Mouse (Mus musculus): ENCODE measurements at regions not wholly inside any gene's neighbourhood (a gene's known extent, or its start where the extent isn't known, plus 50 kb on each side); places are given as distances from the start of the nearest gene placed in this dataset.

DNA sequence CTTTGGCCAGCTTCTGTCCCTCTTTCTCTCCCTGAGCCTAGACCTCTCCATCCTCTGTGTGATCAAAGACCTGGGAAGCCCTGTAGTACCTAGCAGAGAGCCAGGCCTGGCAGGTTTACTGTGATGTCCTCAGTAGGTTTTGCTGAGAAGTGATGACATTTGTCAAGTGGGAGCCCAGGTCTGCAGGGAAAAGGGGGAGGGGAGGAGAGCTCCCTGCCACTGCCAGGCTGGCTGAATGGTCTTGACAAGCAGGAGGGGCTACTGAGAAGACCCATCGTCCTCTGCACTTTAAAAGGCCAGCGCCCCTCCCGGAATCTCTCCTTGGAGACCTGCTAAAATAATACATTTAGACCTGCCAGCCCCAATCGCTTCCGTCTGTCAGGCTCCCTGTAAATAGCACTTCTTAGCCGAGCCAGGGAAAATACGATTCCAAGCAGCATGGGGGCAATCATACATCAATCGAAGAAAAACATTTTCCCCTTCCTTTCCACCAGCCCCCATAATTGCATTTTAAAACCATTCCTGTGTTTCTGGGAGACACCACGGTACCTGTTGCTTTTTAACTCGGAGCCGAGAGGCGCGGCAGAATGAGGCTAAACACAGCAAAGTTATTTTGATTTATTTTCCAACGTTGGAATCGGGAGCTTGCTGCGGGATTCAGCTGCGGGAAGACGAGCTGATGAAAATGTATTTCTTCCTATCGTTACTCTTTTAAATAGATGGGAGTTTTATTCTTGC, 144.5 kb upstream of the Tle3 start:
- no peak overlapping the region for H3K4me2 ChIP-seq (replicated peaks; ENCODE audit: low read depth)
- H3K27me3 ChIP-seq (replicated peaks; ENCODE audit: control insufficient read depth, insufficient read depth, low read length), result no peaks in the 10 kb centered on the region
- 0 out of 2 replicates have a peak, but pooled peaks cover 3% of the 10 kb centered on the region for H3K9me3 ChIP-seq (ENCODE audit: control insufficient read depth)
- H3K4me1 ChIP-seq (replicated peaks; ENCODE audit: control insufficient read depth, insufficient read depth, low read length), result no peaks in the 10 kb centered on the region
- no peak overlapping the region for H3K4me3 ChIP-seq (ENCODE audit: low read depth, low read length)
- H3K36me3 ChIP-seq (ENCODE audit: control insufficient read depth, insufficient read depth), result no peaks in the 10 kb centered on the region
- no peak for TF ChIP-seq CTCF (IDR thresholded peaks at IDR 0.05; ENCODE audit: low read depth)
- no peak overlapping the region for H3K27ac ChIP-seq (ENCODE audit: low read depth, low read length)
- ATAC-seq, result no peak
- H3K9ac ChIP-seq (ENCODE audit: low read depth, low read length), result no peak overlapping the region
- 55% methylated on average over 19 of the region's 19 CpGs for WGBS

DNA sequence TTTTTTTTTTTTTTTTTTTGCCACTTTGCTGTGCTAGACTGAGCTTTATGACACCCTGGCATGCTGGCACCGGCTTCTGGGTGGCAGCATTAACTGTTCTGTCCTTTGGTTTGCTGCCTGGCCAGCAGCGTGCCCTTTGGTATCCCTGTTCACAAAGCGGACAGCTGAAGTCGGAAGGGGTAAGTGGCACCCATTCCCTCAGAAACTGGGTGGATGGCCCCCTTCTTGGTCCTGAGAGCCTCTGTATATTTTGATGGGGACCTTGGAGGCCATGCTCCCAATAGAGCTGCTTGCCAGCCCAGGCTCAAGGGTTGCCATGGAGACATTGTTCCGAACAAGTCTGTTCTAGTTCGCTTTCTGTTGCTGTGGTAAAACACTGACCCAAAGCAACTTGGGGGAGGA, 143.9 kb upstream of the Tle3 start:
- no peak overlapping the region for H3K27ac ChIP-seq (ENCODE audit: low read depth, low read length)
- WGBS, result 88% methylated on average over 6 of the region's 6 CpGs
- H3K27me3 ChIP-seq (replicated peaks; ENCODE audit: control insufficient read depth, insufficient read depth, low read length), result no peaks in the 10 kb centered on the region
- H3K4me1 ChIP-seq (replicated peaks; ENCODE audit: control insufficient read depth, insufficient read depth, low read length), result no peaks in the 10 kb centered on the region
- H3K36me3 ChIP-seq (ENCODE audit: control insufficient read depth, insufficient read depth), result no peaks in the 10 kb centered on the region
- no peaks in the 10 kb centered on the region for H3K9me3 ChIP-seq (ENCODE audit: control insufficient read depth)
- no peak for TF ChIP-seq CTCF (IDR thresholded peaks at IDR 0.05; ENCODE audit: low read depth)
- ATAC-seq, result no peak
- H3K4me3 ChIP-seq (ENCODE audit: low read depth, low read length), result no peak overlapping the region
- no peak overlapping the region for H3K4me2 ChIP-seq (replicated peaks; ENCODE audit: low read depth)
- H3K9ac ChIP-seq (ENCODE audit: low read depth, low read length), result no peak overlapping the region

- Histone ChIP-seq H3K4me3 (ENCODE audit: low read depth, low read length) (no peak overlapping the region), H3K36me3 (ENCODE audit: control insufficient read depth, insufficient read depth) (no peaks in the 10 kb centered on the region), H3K27me3 (replicated peaks; ENCODE audit: control insufficient read depth, insufficient read depth, low read length) (no peaks in the 10 kb centered on the region), H3K9ac (ENCODE audit: low read depth, low read length) (no peak overlapping the region), H3K9me3 (ENCODE audit: control insufficient read depth) (no peaks in the 10 kb centered on the region), H3K4me2 (replicated peaks; ENCODE audit: low read depth) (no peak overlapping the region), H3K27ac (ENCODE audit: low read depth, low read length) (no peak overlapping the region), H3K4me1 (replicated peaks; ENCODE audit: control insufficient read depth, insufficient read depth, low read length) (no peaks in the 10 kb centered on the region)
- WGBS, result 79% methylated on average over 4 of the region's 4 CpGs
- no peak for ATAC-seq
- no peak for TF ChIP-seq CTCF (IDR thresholded peaks at IDR 0.05; ENCODE audit: low read depth)
Measured at GRCm38 (mm10) chr9:61230306-61230705, 141.9 kb upstream of the Tle3 start.

DNA sequence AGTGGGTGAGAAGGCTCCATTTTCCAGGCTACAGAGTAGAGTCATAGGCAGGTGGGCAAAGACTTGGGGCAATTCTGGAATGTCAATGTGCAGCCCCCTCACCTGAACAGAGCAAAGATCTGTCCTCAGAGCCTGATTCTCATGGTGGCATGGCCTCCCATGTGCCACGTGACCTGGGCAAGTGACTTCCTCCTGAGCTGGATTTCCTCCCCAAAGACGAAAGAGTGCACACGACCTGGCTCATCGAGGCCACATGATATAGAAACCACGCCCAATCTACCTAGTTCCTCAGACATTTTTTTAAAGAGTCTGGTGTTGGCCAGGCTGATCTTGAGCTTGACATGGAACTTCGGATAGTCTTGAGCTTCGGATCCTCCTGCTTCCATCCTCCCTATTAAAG, 139.5 kb upstream of the Tle3 start:
- WGBS, result 74% methylated on average over 7 of the region's 7 CpGs

GRCm38 (mm10) chr9:61233251-61233650, 138.9 kb upstream of the Tle3 start:
- H3K4me2 ChIP-seq (replicated peaks; ENCODE audit: low read depth), result no peak overlapping the region
- WGBS, result 80% methylated on average over 2 of the region's 2 CpGs
- no peaks in the 10 kb centered on the region for H3K4me1 ChIP-seq (replicated peaks; ENCODE audit: control insufficient read depth, insufficient read depth, low read length)
- H3K9ac ChIP-seq (ENCODE audit: low read depth, low read length), result no peak overlapping the region
- no peak overlapping the region for H3K4me3 ChIP-seq (ENCODE audit: low read depth, low read length)
- TF ChIP-seq CTCF (IDR thresholded peaks at IDR 0.05; ENCODE audit: low read depth), result no peak
- no peak overlapping the region for H3K27ac ChIP-seq (ENCODE audit: low read depth, low read length)
- no peaks in the 10 kb centered on the region for H3K27me3 ChIP-seq (replicated peaks; ENCODE audit: control insufficient read depth, insufficient read depth, low read length)
- no peaks in the 10 kb centered on the region for H3K9me3 ChIP-seq (ENCODE audit: control insufficient read depth)
- no peak for ATAC-seq
- H3K36me3 ChIP-seq (ENCODE audit: control insufficient read depth, insufficient read depth), result no peaks in the 10 kb centered on the region

More for the DNA sequence above, 139.5 kb upstream of the Tle3 start:
- Histone ChIP-seq H3K4me1 (replicated peaks; ENCODE audit: control insufficient read depth, insufficient read depth, low read length) (no peaks in the 10 kb centered on the region), H3K9ac (ENCODE audit: low read depth, low read length) (no peak overlapping the region), H3K36me3 (ENCODE audit: control insufficient read depth, insufficient read depth) (no peaks in the 10 kb centered on the region), H3K9me3 (ENCODE audit: control insufficient read depth) (no peaks in the 10 kb centered on the region), H3K4me3 (ENCODE audit: low read depth, low read length) (no peak overlapping the region), H3K27ac (ENCODE audit: low read depth, low read length) (no peak overlapping the region), H3K27me3 (replicated peaks; ENCODE audit: control insufficient read depth, insufficient read depth, low read length) (no peaks in the 10 kb centered on the region), H3K4me2 (replicated peaks; ENCODE audit: low read depth) (no peak overlapping the region)
- no peak for TF ChIP-seq CTCF (IDR thresholded peaks at IDR 0.05; ENCODE audit: low read depth)
- ATAC-seq, result no peak

DNA sequence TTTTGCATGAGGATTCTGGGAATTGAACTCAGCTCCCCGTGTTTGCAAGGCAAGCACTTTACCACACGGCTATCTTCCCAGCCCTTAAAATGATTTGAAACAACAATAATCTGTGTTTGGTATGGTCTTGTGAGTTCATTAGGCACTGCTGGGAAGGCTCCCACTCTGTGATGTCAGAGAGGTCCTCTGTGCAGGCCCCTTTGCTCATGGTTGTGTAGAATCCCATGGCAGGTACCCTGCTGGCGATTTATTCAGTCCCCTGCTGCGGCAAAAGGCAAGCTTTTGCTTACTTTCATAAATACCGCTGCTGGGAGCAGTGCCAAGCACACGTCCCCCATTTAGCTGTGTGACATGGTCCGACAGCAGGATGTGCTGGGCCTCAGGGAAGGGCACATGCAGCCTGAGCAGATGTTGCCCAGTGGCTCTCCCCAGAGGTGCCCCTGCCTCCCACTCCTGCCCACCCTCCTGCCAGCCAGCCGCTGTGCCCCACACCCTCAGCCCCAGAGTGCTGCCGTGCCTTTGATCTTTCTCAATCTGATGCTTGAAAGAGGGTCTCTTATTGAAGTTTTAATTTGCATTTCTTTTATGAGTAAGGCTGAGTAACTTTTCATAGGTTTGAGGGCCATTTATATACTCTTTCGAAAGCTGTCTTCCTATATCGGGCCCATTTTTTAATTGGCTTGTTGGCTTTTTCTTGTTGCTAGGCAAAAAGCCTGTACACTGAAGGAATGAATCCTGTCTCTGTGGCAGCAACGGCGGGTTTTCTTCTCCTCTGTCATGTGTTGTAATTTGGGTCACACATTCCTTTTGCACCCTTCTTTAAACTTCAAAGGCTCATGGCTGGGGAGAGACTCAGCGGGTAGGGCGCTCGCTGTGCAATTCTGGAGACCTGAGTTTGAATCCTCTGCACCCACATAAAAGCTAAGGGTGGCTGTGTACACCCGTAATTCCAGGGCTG, 136.2 kb upstream of the Tle3 start:
- no peak overlapping the region for H3K4me2 ChIP-seq (replicated peaks; ENCODE audit: low read depth)
- H3K27me3 ChIP-seq (replicated peaks; ENCODE audit: control insufficient read depth, insufficient read depth, low read length), result no peaks in the 10 kb centered on the region
- no peak overlapping the region for H3K9ac ChIP-seq (ENCODE audit: low read depth, low read length)
- H3K27ac ChIP-seq (ENCODE audit: low read depth, low read length), result no peak overlapping the region
- 66% methylated on average over 17 of the region's 17 CpGs for WGBS
- no peaks in the 10 kb centered on the region for H3K36me3 ChIP-seq (ENCODE audit: control insufficient read depth, insufficient read depth)
- TF ChIP-seq CTCF (IDR thresholded peaks at IDR 0.05; ENCODE audit: low read depth), result no peak
- no peak for ATAC-seq
- H3K9me3 ChIP-seq (ENCODE audit: control insufficient read depth), result no peaks in the 10 kb centered on the region
- H3K4me1 ChIP-seq (replicated peaks; ENCODE audit: control insufficient read depth, insufficient read depth, low read length), result no peaks in the 10 kb centered on the region
- no peak overlapping the region for H3K4me3 ChIP-seq (ENCODE audit: low read depth, low read length)
